Mouse (Mus musculus) embryonic facial prominence, embryonic 15.5 days (tissue): ENCODE results near the gene Gpr18. TPM values are rescaled to one million over a fixed set of nuclear protein-coding genes. Genes with fewer than 3 reads are reported as not detected.

Experiments
- ATAC-seq: fragments of 200-750 bp; cut with Nextera tagmentation; 2 replicates; pipeline ENCODE4 v1.8.0; 2017; ENCODE audit warnings: low read depth, moderate TSS enrichment; ENCODE audit not compliant: insufficient number of reproducible peaks, low FRiP score, low TSS enrichment
- H3K27ac ChIP-seq: fragments of 300-500 bp; sonication (generic); replicated peaks from 2 replicates; pipeline ENCODE4 v1.5.1; 2015; ENCODE audit warnings: mild to moderate bottlenecking, inconsistent platforms
- H3K27me3 ChIP-seq: fragments of 300-500 bp; sonication (generic); 2 replicates; pipeline ENCODE4 v1.6.1; 2015; ENCODE audit warnings: inconsistent platforms
- H3K36me3 ChIP-seq: fragments of 300-500 bp; sonication (generic); 2 replicates; pipeline ENCODE4 v1.6.1; 2015; ENCODE audit warnings: mild to moderate bottlenecking, inconsistent platforms
- H3K4me1 ChIP-seq: fragments of 300-500 bp; sonication (generic); 2 replicates; pipeline ENCODE4 v1.6.1; 2015; ENCODE audit warnings: inconsistent platforms
- H3K4me2 ChIP-seq: fragments of 300-500 bp; sonication (generic); replicated peaks from 2 replicates; pipeline ENCODE4 v1.6.1; 2015; ENCODE audit warnings: mild to moderate bottlenecking, inconsistent platforms
- H3K4me3 ChIP-seq: fragments of 300-500 bp; sonication (generic); replicated peaks from 2 replicates; pipeline ENCODE4 v1.5.1; 2015; ENCODE audit warnings: mild to moderate bottlenecking, inconsistent platforms
- H3K9ac ChIP-seq: fragments of 300-500 bp; sonication (generic); 2 replicates; pipeline ENCODE4 v1.6.1; 2015; ENCODE audit warnings: inconsistent platforms
- H3K9me3 ChIP-seq: fragments of 300-500 bp; sonication (generic); replicated peaks from 2 replicates; pipeline ENCODE4 v1.6.1; 2016; ENCODE audit warnings: inconsistent platforms
- WGBS: fragments of 180-500 bp; shearing (Covaris S2); methylation state at CpG from one replicate; pipeline ENCODE4 v1.1.7; 2015; 5-methylcytosine and 5-hydroxymethylcytosine counted together
- polyA plus RNA-seq: library from polyadenylated mRNA; unstranded; fragments of >200 nt; fragmentation: Nextera tagmentation; extraction: Ambion mirVana; gene quantifications from 2 replicates; pipeline ENCODE4 v1.2.1, GENCODE M21; 2015

Gpr18 gene
- polyA plus RNA-seq, 1 experiment from 2014 or later: 0.21 TPM

DNA sequence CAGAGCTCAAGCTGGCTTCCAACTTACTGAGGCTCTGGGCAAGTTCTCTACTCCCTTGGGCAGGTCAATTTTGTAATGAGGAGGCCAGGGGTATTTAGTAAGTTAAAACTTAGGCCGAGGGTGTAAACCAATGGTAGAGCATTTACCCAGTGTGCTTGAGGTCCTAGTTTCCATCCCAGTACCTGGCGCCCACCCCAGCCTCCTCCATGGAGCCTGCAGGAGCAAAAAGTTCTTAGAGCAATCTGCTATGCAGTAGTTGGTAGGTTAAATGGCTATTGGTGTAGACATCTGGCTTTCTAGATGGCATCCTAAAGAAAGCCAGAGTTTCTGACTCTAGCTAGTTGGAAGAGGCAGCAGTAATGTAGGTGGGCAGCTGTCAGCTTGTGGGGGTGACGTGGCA, 33.9 kb upstream of the Gpr18 start:
- H3K27ac ChIP-seq: no peak overlapping the region
- H3K4me1 ChIP-seq: 0 out of 2 replicates have a peak, but pooled peaks cover 5% of the 10 kb centered on the region
- H3K36me3 ChIP-seq: 0 out of 2 replicates have a peak, but pooled peaks cover 5% of the 10 kb centered on the region
- WGBS: 94% methylated on average over 3 of the region's 3 CpGs
- H3K27me3 ChIP-seq: no peaks in the 10 kb centered on the region
- H3K9me3 ChIP-seq: no peaks in the 10 kb centered on the region
- H3K9ac ChIP-seq: no peak overlapping the region
- H3K4me2 ChIP-seq: no peak overlapping the region
- no peak overlapping the region for H3K4me3 ChIP-seq
- ATAC-seq: no peak

DNA sequence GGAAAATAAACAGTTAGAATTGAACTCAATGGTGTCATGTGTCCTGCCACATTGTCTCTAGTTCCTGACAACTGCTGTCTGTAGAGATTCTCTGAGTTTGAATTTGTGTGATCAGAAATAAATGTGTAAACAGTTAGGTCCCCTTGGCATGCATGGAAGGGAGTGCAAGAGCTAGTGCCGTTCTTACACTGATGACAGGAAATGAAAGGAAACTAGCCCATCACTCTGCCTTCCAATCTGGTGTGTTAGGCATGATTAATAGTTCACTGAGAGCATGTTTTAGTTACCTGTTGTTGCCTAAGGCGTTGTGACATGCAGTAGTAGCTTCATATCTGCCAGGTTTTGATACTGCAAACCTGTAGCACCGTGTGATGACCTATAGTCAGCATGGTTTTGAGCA, 32.4 kb upstream of the Gpr18 start:
- no peak for ATAC-seq
- Histone ChIP-seq H3K27ac (no peak overlapping the region), H3K4me3 (no peak overlapping the region), H3K36me3 (no peaks in the 10 kb centered on the region), H3K4me2 (no peak overlapping the region), H3K9ac (no peak overlapping the region), H3K4me1 (0 out of 2 replicates have a peak, but pooled peaks cover 5% of the 10 kb centered on the region), H3K27me3 (no peaks in the 10 kb centered on the region), H3K9me3 (0 out of 2 replicates have a peak, but pooled peaks cover 1% of the 10 kb centered on the region)
- WGBS: 77% methylated on average over 3 of the region's 3 CpGs

DNA sequence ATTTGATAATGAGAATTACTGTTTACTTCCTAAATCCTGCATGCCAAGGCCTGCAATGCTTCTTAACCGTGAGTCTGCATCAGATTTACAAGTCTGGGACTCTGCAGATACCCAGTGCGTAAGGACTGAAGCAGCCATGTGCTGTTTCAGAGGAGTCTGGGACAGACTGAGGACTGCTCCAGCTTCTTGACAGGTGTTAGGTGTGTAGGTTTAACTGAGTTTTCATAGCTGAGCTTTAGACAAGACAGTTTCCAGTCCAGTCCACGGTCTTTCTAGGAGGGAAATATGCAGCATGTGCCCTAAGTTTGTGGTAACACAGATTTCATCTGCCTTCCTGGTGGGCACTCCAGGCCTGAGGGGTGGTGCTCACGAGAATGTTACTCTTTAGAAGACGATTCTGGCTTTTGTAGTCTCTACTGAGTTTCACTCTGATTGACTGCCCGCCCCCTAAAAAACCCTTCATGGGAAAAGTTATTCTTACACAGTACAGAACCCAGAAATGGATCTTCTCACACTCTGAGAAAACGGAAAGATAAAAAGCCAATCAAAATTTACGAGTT, 31.7 kb upstream of the Gpr18 start:
- Histone ChIP-seq H3K27me3 (no peaks in the 10 kb centered on the region), H3K9me3 (0 out of 2 replicates have a peak, but pooled peaks cover 3% of the 10 kb centered on the region), H3K36me3 (no peaks in the 10 kb centered on the region), H3K9ac (no peak overlapping the region), H3K27ac (0 out of 2 replicates have a peak overlapping the region, but pooled peaks have one; percentile 25), H3K4me3 (no peak overlapping the region), H3K4me2 (no peak overlapping the region), H3K4me1 (0 out of 2 replicates have a peak, but pooled peaks cover 5% of the 10 kb centered on the region)
- 54% methylated on average over 8 of the region's 8 CpGs for WGBS
- no peak for ATAC-seq

DNA sequence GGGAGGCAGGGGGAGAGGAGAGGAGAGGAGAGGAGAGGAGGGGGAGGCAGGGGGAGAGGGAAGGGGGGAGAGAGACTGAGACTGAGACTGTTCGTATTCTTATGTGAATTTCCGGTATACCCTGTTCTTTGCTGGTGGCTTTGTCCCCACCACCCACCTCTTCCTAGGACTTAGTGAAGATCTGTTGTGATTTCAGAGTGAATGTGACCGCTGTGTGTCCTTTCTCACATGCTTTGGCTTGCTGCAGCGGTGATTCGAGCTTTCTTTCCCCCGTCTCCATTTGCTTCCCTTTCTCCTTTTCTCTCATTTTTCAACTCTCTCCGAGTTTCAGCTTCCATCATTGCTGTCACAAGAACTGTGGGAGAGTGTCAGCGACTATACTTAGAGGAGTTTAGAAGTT, 31.1 kb upstream of the Gpr18 start:
- H3K27me3 ChIP-seq: no peaks in the 10 kb centered on the region
- H3K9me3 ChIP-seq: 0 out of 2 replicates have a peak, but pooled peaks cover 3% of the 10 kb centered on the region
- H3K27ac ChIP-seq: 0 out of 2 replicates have a peak overlapping the region, but pooled peaks have one; percentile 17
- no peaks in the 10 kb centered on the region for H3K36me3 ChIP-seq
- H3K4me3 ChIP-seq: no peak overlapping the region
- H3K4me1 ChIP-seq: 0 out of 2 replicates have a peak, but pooled peaks cover 5% of the 10 kb centered on the region
- no peak for ATAC-seq
- H3K9ac ChIP-seq: no peak overlapping the region; the same call in 1 of the 2 replicates
- WGBS: 42% methylated on average over 8 of the region's 8 CpGs
- no peak overlapping the region for H3K4me2 ChIP-seq

DNA sequence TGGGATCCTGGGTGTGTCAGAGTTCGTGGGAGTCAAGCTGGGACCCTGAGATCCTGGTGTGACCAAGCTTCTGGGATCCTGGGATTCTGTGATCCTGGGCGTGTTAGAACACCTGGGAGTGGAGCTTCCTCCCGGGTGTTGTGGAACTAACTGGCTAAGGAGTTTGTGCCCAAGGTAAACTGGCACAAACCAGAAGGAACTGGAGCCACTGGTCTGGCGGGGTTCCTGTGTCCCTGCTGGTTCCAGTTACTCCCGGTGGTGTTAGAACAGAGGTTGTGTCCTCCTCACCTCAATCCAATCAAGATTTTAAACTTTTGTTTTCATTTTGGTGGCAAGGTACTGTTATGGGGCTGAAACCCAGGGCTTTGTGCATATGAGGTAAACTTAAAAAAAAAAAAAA, 30.6 kb upstream of the Gpr18 start:
- H3K27ac ChIP-seq: no peak overlapping the region
- H3K9ac ChIP-seq: no peak overlapping the region
- no peak overlapping the region for H3K4me2 ChIP-seq
- 72% methylated on average over 5 of the region's 5 CpGs for WGBS
- 0 out of 2 replicates have a peak, but pooled peaks cover 5% of the 10 kb centered on the region for H3K4me1 ChIP-seq
- H3K36me3 ChIP-seq: no peaks in the 10 kb centered on the region
- no peak overlapping the region for H3K4me3 ChIP-seq
- 0 out of 2 replicates have a peak, but pooled peaks cover 3% of the 10 kb centered on the region for H3K9me3 ChIP-seq
- H3K27me3 ChIP-seq: no peaks in the 10 kb centered on the region
- ATAC-seq: no peak

DNA sequence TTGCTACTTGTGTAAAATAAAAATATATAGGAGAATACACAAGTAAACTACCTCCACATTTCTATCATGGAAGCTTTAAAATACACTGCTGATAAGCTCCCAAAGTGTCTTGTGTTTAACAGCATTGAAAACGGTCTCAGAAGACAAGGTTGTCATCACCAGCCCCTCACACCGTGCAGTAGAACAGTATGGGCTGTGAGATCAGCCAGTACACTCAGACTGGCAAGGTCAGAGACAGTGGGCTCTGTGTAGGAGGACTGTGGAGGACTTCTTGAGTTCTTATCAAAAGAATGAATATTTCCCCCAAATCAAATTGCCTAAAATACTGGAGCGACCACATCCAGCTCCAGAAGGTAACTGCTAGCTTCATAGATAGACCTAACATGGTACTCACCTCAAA, 24.0 kb upstream of the Gpr18 start:
- H3K9ac ChIP-seq: no peak overlapping the region
- H3K4me2 ChIP-seq: no peak overlapping the region
- ATAC-seq: no peak
- H3K36me3 ChIP-seq: peaks cover 3% of the 10 kb centered on the region; the same call in 1 of the 2 replicates
- no peaks in the 10 kb centered on the region for H3K27me3 ChIP-seq
- peaks cover 7% of the 10 kb centered on the region; the same call in 1 of the 2 replicates for H3K9me3 ChIP-seq
- H3K4me3 ChIP-seq: no peak overlapping the region
- 86% methylated on average over 3 of the region's 3 CpGs for WGBS
- 0 out of 2 replicates have a peak, but pooled peaks cover 3% of the 10 kb centered on the region for H3K4me1 ChIP-seq
- no peak overlapping the region for H3K27ac ChIP-seq

DNA sequence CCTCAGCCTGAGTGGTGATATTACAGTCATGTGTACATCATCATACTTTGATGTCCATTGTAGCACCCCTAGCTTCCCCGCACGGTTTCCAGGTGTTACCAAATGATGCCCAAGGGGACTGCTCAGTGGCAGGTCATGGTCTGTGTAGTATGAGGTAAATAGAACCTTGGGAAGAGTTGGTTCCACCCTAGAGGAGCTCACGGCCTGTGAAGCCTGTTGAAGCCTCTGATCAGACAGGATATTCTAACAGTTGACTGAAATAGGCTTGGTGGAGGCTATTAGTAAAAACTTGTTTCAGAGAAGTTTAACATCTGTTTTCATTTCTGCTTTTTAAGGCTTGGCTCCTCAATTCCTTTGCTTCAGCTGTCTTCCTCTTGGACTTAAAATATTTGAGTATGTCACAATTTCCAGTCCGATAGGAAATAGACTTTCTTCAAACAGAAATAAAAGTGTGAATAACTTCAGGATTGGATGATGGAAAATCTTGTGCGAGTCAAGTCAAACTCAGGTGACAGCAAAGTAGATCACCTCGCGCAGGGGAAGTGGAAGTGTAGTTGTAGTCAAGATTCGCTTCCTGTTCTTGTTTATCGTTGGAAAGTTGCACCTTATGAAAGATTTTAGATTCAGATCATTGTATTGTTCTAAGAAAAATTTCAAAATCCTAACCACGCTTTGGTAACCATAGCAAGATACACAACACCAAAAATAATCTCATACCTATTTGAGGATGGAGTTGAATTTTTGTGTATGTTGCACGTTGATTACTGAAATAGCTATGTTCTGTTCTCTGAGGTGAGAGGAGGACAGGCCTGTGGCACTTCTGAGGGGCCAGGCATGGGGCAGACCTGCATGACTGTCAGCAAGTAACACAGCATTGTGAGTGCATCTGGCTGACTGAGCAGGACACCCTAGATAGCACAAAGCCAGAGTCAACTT, 22.9 kb upstream of the Gpr18 start:
- Histone ChIP-seq H3K36me3 (peaks cover 5% of the 10 kb centered on the region), H3K9ac (no peak overlapping the region)
- 71% methylated on average over 11 of the region's 11 CpGs for WGBS

DNA sequence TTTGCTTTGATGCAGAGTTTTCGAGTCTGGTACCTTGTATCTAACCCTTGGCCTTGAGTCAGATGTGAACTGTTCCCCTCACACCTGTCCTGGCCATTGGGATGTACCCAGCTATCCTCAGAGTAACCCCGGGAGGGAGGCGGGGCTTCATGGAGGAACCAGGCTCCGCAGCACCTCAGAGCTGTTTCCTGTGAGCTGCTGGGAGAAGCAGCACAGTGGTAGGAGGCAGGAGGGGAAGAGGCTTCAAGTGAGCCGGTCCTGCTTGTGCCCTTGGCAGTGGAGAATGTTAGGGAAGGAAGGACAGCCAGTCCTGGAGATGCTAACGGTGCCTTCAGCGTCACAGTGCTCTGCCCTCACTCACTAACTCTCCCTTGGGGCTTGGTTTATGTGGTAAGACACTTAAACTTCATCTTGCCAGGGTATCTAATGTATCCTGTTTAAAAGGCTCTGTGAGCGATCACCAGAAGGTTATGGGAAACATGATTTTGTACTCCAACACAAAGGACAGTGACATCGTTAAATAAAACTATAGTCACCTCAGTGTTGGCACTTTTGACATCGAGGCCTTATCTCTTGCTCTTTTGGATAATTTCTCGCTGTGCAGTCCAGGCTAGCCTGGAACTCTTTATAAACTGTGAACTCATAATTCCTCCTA, 22.1 kb upstream of the Gpr18 start:
- ATAC-seq: no peak
- Histone ChIP-seq H3K27ac (peak overlapping the region; percentile 41; the same call in 1 of the 2 replicates), H3K9me3 (peaks cover 4% of the 10 kb centered on the region; the same call in 1 of the 2 replicates), H3K36me3 (peaks cover 8% of the 10 kb centered on the region), H3K4me2 (no peak overlapping the region), H3K9ac (no peak overlapping the region), H3K4me1 (0 out of 2 replicates have a peak, but pooled peaks cover 3% of the 10 kb centered on the region), H3K4me3 (no peak overlapping the region), H3K27me3 (no peaks in the 10 kb centered on the region)
- WGBS: 81% methylated on average over 11 of the region's 11 CpGs

More for the DNA sequence above, 22.9 kb upstream of the Gpr18 start:
- no peak overlapping the region for H3K4me2 ChIP-seq
- H3K9me3 ChIP-seq: peaks cover 7% of the 10 kb centered on the region; the same call in 1 of the 2 replicates
- 0 out of 2 replicates have a peak, but pooled peaks cover 3% of the 10 kb centered on the region for H3K4me1 ChIP-seq
- no peak overlapping the region for H3K4me3 ChIP-seq
- H3K27ac ChIP-seq: peak overlapping the region; percentile 41; the same call in 1 of the 2 replicates
- no peaks in the 10 kb centered on the region for H3K27me3 ChIP-seq
- no peak for ATAC-seq

DNA sequence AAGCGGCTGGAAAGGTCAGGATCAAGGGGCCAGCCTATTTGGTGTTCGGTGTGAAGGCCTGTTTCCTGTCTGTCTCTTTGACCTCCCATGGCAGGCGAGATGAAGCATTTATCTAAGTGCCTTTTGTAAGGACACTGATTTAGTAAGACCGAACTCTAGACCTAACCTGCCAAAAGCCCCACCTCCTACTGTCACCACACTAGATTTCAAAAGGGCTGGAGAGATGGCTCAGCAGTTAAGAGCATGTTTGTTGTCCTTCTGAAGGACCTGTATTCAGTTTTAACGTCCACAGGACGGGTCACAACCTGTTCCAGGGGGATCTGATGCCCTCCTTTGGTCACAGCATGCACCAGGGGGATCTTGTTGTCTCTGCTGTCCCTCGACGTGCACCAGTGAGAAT, 21.3 kb upstream of the Gpr18 start:
- Histone ChIP-seq H3K4me2 (no peak overlapping the region), H3K4me1 (0 out of 2 replicates have a peak, but pooled peaks cover 3% of the 10 kb centered on the region), H3K9me3 (peaks cover 4% of the 10 kb centered on the region; the same call in 1 of the 2 replicates), H3K4me3 (no peak overlapping the region), H3K9ac (no peak overlapping the region), H3K36me3 (peaks cover 8% of the 10 kb centered on the region), H3K27ac (no peak overlapping the region), H3K27me3 (no peaks in the 10 kb centered on the region)
- WGBS: 80% methylated on average over 8 of the region's 8 CpGs
- no peak for ATAC-seq

DNA sequence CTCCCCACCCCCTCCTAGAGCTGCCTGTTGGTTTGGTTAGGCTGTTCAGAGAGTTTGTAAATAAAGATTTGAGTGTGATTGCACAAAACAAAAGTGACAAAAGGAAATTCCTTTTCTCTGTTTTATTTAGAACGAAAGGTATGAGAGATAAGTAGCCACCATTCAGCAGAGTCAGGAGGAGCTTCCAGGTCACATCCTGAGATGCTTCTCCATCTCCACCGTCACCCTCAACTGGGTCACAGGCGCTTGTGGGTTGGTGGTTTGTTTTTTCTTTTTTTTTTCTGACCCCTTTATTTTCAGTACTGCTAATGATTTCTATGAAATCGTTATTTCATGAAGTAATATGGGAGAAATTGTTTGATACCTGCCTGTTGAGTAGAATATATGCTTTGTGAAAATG, 20.8 kb upstream of the Gpr18 start:
- Histone ChIP-seq H3K27ac (no peak overlapping the region), H3K36me3 (peaks cover 8% of the 10 kb centered on the region), H3K4me3 (no peak overlapping the region), H3K9ac (no peak overlapping the region), H3K27me3 (no peaks in the 10 kb centered on the region), H3K9me3 (peaks cover 4% of the 10 kb centered on the region; the same call in 1 of the 2 replicates), H3K4me1 (0 out of 2 replicates have a peak, but pooled peaks cover 3% of the 10 kb centered on the region), H3K4me2 (no peak overlapping the region)
- 91% methylated on average over 4 of the region's 4 CpGs for WGBS
- no peak for ATAC-seq
